Mouse (Mus musculus): Measurements from ENCODE around the gene Tfrc.

Tfrc gene

DNA sequence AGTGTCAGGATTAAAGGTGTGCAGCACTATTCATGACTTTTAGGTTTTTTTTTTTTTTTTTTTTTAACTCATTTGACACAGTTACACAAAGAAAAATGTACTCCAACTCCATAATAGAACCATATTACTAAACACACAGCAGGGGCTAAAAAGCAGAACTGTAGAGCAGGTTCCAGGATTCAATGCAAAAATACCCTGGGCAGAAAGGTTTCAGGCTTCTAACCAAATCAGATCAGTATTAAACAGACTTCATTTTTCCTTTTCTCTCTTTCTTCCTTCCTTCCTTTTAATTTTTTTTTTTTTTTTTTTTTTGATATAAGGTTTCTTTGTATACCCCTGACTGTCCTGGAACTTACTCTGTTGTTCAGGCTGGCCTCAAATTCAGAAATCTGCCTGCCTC, 41.7 kb downstream of the Tfrc start:
- DNase-seq (ENCODE audit: low read depth), result no peak

DNA sequence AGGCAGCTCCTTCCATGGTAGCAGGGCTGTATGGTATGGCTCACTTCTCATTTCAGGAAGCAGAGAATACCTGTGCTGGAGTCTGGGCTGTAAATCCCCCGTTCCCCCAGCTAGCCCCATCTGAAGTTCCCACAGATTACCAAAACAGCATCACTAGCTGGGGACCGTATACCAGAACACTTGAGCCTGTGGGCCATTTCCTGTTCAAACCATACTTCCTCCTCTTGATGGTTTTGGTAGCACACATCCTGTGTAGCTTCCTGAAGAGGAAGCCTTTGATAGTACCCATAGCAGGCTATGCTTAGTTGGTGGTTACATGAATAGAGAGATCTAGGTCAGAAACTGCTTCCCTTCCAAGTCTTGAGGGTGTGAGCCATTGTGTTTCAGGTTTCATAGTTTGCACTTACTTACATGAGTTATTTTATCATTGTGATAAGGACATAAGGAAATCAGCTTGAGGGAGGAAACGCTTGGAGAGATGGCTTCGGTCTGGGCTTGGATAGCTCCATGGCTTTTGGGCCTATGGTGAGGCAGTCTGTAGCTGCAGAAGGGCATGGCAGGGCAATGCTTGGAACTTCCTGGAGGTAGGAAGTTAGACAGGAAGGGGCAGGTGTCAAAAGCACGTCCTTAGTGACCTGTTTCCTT, 42.4 kb downstream of the Tfrc start:
- DNase-seq (ENCODE audit: low read depth), result peak; percentile 37

DNA sequence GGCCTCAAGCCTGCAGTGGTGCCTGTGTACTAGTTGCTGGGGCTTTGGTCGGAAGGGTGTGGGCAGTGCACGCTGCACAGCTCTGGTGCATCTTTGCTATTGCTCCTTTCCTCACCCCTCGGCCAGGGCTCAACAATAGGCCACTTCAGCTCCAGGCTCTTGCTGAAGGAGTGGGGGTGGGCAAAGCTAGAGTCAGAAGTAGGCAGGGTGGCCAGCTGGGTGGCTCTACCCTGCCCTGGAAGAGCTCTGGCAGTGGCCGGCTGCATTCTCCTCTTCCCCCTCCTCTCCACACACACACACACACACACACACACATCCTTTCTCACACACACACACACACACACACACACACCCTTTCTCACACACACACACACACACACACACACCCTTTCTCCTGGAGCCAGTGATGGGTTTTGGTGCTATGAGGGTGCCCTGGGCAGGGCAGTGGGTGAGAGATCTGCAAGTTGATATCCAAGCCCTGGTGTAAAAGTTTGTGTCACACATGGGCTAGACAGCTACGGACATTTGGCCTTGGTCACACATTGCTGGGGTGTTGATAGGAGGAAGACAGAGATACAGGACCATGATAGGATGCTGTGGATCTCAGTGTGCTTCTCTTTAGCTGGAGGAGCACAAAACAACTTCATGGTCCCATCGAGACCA, 45.5 kb downstream of the Tfrc start:
- DNase-seq (ENCODE audit: low read depth), result no peak

DNA sequence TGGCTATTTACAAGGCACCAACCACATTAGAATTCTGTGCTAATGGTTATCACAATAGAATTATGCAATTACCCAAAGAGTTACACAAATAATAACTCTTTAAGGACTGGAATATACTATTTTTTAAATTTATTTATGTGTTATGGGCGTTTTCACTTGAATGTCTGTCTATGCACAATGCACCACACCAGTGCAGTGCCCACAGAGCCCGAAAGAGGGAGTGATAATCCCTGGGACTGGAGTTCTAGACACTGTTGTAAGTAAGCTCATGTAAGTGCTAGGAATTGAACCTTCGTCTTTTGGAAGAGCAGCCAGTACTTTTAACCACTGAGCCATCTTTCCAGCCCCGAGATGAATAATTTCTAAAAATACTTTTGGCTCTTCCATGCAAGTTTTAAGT, 46.8 kb downstream of the Tfrc start:
- DNase-seq (ENCODE audit: low read depth), result no peak

DNA sequence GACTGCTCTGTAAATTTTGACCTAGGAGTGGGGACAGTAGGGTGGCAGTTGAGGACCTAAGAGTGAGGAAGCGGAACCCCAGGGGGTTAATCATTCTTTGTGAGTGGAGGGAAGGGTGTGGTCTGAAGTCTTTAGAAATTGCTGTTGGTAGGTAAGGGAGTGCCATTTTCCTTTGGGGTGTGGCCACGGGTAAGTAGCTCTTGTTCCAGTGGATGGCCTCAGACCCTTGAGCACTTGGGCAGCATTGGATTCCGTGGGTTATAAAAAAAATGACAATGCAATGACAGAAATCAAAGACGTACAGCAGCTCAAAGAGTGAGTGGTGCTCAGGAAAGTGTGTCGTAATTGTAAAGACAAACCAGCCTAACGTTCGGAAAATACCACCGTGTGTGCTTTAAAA, 47.6 kb downstream of the Tfrc start:
- no peak for DNase-seq (ENCODE audit: low read depth)

DNA sequence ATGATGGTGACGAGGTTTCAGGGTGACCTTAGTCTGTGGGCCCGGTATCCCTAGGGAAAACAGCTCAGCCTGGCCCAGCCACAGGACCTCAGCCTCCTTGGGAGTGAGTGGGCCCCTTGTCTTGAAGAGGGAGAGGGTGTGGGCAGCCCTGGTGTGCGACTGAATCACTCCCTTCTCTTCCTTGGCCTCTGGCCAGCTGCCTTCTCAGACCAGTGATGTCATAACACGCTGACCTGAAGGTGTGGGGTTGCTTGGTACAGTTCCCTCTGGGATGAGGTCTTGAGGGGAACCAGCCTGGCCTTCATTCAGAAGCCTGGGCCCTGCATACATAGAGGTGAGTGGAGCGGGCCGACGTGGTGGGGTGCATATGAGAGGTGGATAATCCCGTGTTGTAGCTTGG, 48.1 kb downstream of the Tfrc start:
- DNase-seq (ENCODE audit: low read depth), result no peak

- DNase-seq (ENCODE audit: low read depth), result no peak
These were observed 49.0 kb downstream of the Tfrc start for GRCm38 (mm10) chr16:32657498-32658250.

DNA sequence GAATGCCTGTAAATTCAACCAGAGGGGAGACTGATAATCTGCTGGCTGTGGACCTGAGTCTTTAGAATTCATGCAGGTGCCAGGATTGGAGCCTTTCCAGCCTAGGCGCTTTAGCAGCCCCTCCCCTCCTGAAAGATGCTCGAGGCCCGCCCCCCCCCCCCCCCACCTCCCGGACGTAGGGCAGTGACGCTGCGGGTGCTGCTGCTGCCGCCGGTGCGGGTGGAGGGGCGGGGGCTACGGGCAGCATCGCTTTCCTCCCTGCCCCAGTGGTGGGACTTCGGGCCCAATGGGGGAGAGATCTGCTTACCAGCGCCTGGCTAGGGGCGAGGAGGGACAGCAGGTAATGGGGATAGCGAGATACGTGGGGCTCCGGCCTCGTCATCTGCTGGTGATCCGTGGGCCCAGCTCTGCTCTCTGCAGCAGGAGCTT, 50.0 kb downstream of the Tfrc start:
- DNase-seq (ENCODE audit: low read depth), result no peak

DNA sequence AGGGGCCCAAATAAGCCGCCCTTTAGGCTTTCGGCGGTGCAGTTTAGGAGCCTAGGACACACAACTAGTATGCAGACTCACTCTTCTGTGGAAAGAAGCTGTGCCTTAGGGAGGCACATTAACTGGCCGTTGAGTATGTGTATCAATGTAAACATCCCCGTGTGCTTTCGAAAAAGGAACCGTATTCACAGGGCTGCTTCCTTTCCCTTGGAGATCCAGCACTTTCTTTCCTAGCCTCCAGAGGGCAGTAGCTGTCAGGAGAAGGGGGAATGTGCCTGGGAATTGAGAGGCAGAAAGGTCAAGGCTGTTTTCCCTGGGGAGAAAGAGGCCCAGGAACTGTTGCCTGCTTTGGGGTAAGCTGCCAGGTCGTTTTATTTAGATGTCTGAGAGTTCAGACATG, 50.7 kb downstream of the Tfrc start:
- no peak for DNase-seq (ENCODE audit: low read depth)

- no peak for DNase-seq (ENCODE audit: low read depth)
These were observed 51.4 kb downstream of the Tfrc start for GRCm38 (mm10) chr16:32660095-32660494.

GRCm38 (mm10) chr16:32660557-32661321, 52.0 kb downstream of the Tfrc start:
- DNase-seq (ENCODE audit: low read depth), result no peak

DNA sequence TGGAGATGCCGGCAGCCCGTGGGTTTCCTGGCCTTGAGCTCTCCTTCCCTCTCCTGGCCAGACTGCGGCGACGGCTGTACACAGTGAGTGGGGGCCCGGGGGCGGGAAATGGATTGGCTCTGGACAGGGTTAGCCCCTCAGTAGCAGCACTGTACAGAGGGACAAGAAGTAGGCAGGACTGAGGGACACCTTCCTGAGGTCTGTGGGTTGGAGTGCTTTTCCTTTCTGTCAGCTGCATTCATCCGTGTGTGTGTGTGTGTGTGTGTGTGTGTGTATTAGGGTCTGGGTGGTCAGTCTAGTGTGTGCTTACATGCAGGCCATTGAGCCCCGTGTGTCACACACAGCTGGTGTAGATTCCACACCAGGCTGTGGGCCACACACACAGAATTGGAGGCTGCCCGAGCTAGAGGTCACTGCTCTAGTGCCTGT, 52.8 kb downstream of the Tfrc start:
- DNase-seq (ENCODE audit: low read depth), result no peak

- DNase-seq (ENCODE audit: low read depth), result no peak
These were observed 53.7 kb downstream of the Tfrc start for GRCm38 (mm10) chr16:32662372-32662771.

DNA sequence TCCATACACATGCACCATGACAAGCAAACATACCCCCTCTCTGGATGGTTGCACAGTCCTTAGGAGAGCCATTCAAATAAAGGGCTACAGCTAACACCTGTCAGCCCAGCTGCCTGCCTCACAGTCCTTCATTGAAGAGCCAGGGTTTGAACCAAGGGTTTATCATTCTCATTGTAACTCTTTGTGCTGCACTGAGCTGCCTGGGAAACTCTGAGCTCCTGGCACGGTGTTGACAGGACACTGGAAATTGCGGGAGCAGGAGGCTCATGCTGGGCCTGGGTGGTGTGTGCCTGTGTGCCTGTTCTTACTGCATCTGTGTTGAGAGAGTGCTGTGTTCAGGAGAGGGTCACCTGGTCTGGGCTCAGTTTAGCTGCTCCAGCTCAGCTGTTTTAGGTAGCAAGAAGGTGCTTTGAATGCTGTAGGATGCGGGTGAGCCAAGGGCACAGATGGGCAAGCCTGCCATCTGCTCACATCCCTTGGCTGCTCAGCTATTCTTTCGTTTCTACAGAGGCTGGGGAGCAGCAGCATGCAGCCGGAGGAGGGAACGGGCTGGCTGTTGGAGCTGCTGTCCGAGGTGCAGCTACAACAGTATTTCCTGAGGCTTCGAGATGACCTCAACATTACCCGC, 54.6 kb downstream of the Tfrc start:
- no peak for DNase-seq (ENCODE audit: low read depth)

- no peak for DNase-seq (ENCODE audit: low read depth)
These were observed 55.5 kb downstream of the Tfrc start for GRCm38 (mm10) chr16:32664211-32664610.

DNA sequence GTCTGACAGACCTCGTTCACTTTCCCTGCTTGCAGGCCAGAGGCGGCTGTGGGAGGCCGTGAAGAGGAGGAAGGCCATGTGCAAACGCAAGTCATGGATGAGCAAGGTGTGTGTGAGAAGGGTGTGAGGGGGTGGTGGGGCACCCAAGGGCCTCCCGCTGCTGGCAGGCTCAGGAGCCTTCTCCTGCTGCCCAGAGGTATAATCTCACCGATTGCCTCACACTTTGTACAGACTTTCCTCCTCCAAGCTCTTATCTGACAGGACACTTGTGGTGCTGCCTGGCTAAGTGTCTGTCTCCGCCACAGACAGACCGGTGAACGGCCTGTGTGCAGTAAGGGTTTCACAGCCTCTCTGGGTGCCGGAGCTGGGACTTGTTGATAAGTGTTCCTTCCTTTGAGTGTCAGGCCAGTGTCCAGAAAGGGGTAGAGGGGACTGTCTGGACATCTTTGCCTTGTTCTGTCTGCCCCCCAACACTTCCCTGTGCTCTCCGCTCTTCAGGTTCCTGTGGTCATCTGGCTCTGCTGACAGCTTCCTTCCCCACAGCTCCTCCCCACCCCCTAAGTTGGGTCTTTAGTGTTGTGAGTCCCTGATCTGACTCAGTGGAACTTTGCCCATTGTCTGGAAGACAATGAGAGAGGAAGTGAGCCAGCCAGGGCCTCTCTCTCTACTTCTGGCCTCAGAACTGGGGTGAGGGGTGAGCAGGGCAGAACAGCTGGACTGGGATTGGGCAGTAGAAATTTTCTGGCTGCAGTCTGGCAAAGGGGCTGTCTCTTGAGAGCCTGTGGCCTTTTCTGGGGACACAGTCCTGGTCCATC, 57.3 kb downstream of the Tfrc start:
- no peak for DNase-seq (ENCODE audit: low read depth)

- no peak for DNase-seq (ENCODE audit: low read depth)
These were observed 58.2 kb downstream of the Tfrc start for GRCm38 (mm10) chr16:32666671-32667551.

- no peak for DNase-seq (ENCODE audit: low read depth)
These were observed 58.8 kb downstream of the Tfrc start for GRCm38 (mm10) chr16:32667552-32667872.

GRCm38 (mm10) chr16:32668030-32668429, 59.3 kb downstream of the Tfrc start:
- DNase-seq (ENCODE audit: low read depth), result no peak

GRCm38 (mm10) chr16:32668472-32668871, 59.8 kb downstream of the Tfrc start:
- no peak for DNase-seq (ENCODE audit: low read depth)

Measured in c-Kit-positive CD71-negative TER-119-negative erythroid progenitor cells, embryonic 14.5 days (primary cell).